Mouse (Mus musculus) ovary, postnatal 36 days (tissue): ENCODE measurements at regions not wholly inside any gene's neighbourhood (a gene's known extent, or its start where the extent isn't known, plus 50 kb on each side); places are given as distances from the start of the nearest gene placed in this dataset.

Source experiments
- DNase-seq: peaks from one replicate; pipeline ENCODE4 v3.0.0; 2022; ENCODE audit warnings: low spot score, mixed read lengths

DNA sequence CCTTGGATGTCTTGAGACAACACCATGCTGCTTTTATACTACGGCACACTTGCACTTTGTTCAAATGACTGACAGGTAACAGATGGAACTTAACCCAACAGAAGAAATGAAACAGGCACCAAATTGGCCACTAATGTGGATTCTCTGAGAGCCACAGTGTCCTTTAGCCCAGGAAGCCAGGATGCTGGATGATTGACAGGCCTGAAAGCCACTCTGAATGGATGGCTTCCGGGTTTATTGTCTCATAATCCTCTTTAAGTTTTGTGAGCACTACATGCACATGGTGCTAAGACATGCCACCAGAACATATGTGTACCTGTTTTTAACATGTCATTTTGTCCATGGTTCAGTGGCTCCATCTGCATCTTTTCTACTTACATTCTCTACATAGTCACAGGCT lies 152.7 kb downstream of the Drd1 start:
- no peak for DNase-seq

- DNase-seq = no peak
Measured at GRCm38 (mm10) chr13:53900406-53901025, 155.0 kb downstream of the Drd1 start.

- DNase-seq = no peak
Measured at GRCm38 (mm10) chr13:53898351-53898750, 157.2 kb downstream of the Drd1 start.

DNA sequence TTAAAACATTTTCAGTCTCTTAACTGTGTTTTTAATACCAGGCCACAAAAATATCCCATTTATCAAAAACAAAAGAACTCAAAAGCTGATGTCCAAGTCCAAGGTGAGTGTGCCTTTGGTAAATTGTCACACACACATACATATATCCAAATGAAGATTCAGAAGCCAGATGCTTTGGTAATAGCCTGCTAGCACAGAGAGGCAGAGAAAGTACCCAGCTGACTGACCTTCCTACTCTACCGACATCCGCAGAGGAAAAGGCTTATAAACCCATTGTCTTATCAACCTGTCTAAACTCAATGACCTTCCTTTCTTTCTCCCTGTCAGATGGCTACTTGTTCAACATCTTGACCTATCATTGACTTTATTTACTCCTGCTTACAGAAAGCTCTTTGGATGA lies 158.3 kb downstream of the Drd1 start:
- DNase-seq = no peak

GRCm38 (mm10) chr13:53888411-53888810 lies 167.1 kb downstream of the Drd1 start:
- no peak for DNase-seq

DNA sequence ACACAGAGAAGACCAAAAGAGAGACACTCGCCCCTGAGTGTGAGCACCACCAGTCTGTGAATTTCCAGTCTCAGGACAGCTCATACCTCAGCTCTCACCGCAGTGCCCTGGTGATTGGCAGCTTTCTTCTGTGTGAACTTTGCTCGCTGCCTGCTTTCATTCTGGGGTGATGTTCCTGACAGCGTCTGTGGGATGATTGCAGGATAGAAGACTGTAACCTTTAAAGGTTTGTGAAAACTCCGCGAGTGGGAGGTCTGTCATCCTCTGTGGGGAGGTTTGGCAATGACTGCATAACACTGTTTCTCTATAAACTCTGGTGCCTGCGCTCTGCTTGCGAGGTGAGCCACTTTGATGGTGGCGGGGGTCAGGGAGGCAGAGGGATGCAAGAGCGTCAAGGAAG lies 169.7 kb downstream of the Drd1 start:
- no peak for DNase-seq

- no peak for DNase-seq
Measured at GRCm38 (mm10) chr13:53883206-53883605, 172.3 kb downstream of the Drd1 start.

GRCm38 (mm10) chr13:53880466-53881250 lies 174.8 kb downstream of the Drd1 start:
- DNase-seq = no peak

DNA sequence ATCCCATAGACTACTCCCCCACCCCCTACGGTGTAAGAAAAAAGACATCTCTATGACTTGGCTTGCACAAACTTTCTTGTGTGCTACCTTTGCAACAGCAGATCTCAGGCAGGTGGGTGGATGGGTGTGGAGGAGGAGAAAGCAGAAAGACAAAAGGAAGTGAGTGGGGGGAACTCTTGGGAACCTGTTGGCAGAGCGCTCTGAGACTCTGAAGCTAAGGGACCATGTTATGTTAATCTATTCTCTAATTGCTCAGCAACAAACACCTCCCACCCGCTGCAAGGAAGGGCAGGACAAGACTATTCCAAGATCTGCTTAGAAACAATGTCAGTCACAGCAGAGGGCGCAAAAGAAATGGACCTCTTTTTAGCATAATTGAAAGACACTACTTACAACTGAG lies 180.0 kb downstream of the Drd1 start:
- DNase-seq = no peak

DNA sequence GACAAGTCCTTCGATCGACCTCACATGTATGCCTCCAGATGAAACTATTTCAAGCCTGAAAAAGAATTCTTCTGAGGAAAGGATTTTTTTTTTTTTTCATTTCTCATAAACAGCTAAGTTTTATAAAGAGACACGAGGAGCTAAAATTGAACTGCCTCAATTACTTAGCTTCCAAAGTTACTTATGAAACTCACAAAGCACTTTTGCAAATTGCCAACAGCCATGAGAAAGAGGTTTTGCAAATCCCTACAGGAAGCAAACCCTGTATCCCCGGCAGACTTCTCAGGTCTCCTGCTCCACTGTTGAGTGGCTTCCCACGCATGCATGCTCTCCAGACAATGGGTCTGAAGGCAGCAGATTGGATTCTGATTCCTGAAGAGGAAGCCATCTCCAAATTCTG lies 190.2 kb downstream of the Drd1 start:
- no peak for DNase-seq

GRCm38 (mm10) chr13:53862336-53862735 lies 193.2 kb downstream of the Drd1 start:
- no peak for DNase-seq

GRCm38 (mm10) chr13:53854196-53854595 lies 201.3 kb downstream of the Drd1 start:
- no peak for DNase-seq

GRCm38 (mm10) chr13:53850146-53850545 lies 205.4 kb downstream of the Drd1 start:
- no peak for DNase-seq

- no peak for DNase-seq
Measured at GRCm38 (mm10) chr13:53846221-53846620, 209.3 kb downstream of the Drd1 start.

DNA sequence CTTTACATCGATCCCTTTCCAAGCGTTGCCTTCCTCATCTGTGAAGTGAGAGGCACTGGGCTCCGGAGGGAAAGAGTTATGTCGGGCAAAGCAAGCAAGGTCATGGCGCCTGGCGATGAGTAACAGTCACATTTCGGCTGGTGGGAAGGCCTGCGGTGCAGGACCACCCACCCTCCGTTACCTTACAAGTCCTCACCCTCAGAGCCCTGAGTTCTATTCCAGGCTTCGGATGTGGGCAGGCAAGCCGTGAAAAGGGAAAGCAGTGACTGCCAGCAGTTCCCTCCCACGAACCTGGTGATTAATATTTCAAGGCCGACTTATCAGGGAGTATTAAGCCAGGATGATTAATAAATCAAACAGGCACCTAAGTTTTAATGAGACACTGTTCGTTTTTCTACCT lies 209.7 kb downstream of the Drd1 start:
- no peak for DNase-seq

DNA sequence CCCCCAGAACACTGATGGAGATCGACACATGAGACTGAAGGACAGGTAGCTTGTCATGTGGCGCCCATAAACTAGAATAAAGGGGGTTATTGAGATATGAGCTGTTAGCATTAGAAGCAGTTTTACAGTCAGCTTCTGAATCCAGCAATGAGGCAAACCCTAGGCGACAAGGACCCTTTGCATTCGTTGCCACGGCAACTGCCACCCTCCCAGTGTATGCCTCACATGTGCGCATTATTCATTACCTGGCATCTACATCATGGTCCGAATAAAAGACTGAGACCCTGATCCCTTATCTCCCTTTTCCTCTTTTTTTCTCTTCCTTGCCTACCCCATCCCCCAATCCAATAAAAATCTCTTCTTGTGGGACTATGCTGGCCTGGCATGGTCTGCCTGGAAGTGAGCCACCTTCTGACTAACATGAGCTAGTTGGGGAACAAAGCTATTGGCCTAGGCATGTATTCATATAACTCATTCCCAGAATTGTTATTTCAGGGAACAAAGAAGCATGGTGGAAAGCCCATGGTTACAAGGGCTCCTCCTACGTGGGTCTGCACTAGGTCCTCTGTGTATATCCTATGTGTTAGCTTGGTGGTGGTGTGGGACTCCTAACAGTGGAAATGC lies 229.4 kb downstream of the Drd1 start:
- DNase-seq = no peak

DNA sequence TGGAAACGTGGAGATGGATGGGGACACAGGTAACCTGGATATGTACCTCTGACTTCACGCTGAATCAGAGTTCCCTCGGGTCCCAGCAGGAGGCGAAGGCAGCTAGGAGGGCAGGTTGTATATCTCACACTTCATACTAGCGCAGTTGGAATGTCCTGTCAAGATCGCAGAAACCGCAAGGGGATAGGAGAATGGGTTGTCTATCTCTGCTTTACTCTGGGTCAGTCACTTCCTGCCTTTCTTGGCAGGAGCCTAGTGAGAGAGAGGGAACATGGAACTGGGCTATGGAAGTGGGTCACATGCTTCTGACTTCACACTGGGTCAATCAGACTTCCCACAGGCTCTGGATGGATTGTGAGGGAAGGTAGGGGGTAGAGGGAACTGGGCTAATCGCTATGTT lies 233.4 kb downstream of the Drd1 start:
- no peak for DNase-seq

- no peak for DNase-seq
Measured at GRCm38 (mm10) chr13:53815629-53816028, 239.9 kb downstream of the Drd1 start.

DNA sequence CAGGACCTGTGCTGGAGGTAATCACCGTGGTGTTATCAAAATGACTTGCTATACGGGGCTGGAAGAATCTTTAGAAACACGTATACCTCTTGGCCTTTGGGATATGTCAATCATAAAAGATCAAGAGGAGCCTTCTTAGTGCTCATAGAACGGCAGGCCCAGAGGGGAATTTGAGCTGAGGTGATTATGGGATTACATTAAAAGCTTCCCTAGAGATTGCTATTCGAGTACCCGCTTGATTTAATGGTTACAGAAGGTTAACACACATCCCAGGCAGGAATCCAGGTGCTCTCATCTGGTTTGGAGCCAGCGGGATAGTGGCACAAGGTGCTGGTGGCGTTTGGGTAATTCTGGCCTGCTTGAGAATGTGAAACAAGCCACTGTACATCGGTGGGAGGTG lies 241.4 kb downstream of the Drd1 start:
- no peak for DNase-seq

DNA sequence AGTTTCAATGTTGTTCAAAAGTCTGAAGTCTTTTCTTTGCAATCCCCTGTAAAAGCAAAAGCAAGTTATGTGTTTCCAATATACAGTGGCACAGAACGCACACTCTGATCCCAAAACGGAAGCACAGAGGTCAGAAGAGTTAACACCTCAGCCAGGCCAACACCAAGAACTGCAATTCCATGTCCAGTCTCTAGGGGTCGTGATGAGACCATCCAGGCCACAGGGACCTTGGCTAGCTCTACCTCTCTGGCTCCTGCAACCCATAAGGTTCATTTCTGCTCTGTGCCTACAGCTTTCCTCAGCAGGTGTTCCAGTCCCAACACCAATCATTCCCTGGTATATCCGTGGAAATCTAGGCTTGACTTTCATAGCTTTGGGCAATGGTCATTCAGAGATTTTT lies 243.6 kb downstream of the Drd1 start:
- peak; percentile 26 for DNase-seq

- no peak for DNase-seq
Measured at GRCm38 (mm10) chr13:53811151-53811550, 244.4 kb downstream of the Drd1 start.

DNA sequence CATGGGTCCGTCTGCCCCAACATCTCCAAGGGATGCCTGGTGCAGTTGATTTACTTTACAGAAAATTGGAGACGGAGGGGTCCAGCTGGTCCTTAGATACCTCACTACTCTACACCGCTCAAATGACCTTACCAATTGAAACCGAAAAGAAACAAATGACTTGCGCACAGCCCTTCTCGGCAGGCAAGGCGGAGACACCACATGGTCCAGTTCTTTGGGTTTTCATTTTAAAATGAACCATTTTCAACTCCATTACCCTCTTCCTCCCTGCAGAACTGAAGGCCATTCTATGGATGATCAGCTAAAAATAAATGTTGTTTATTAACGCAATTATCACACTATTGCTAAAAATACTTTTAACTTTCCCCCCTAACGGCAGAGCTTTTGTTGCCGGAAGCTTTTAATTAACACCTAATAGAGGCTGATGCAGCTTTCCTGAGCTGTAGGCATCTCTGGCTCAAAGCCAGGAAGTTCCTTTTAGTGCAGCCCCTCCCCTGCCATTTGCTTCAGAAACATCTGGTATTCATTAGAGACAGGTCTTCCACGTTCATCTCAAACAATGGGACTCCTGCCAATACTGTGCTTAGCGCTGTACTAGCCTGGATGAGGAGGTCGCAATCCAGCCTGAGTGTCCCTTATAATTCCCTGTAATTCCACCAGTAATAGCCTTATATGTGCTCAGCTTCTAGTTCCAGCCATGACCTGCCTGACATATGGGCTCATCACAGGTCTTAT lies 247.5 kb downstream of the Drd1 start:
- DNase-seq = no peak

DNA sequence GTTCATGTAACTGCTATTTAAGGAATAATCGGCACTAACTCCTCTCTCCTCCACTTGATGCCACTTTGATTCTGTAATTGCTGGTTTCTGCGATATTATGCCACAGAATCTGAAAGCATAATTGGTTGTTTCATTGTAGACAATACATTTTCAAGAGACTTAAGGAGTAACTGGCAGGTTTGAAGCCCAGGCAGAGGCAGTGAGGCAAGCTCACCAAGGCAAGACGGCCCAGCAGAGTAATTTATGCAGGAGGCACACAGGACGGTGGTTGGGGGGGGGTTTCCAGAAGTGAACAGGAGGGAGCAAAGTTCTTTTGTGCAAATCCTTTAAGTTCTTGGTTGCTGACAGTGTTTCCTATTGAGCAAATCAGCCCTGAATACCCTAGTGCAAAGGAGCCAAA lies 249.6 kb downstream of the Drd1 start:
- DNase-seq = no peak
